Mouse (Mus musculus) CH12F3 (cell line): ENCODE measurements around the gene Ippk.

Experiments
- in situ Hi-C: fragments of 300-500 bp; cut with MboI; formaldehyde crosslinking; loops from 2 replicates; pipeline ENCODE4 v1.14.3; 2020; ENCODE audit warnings: low sequenced_read_pairs

Gene Ippk

DNA sequence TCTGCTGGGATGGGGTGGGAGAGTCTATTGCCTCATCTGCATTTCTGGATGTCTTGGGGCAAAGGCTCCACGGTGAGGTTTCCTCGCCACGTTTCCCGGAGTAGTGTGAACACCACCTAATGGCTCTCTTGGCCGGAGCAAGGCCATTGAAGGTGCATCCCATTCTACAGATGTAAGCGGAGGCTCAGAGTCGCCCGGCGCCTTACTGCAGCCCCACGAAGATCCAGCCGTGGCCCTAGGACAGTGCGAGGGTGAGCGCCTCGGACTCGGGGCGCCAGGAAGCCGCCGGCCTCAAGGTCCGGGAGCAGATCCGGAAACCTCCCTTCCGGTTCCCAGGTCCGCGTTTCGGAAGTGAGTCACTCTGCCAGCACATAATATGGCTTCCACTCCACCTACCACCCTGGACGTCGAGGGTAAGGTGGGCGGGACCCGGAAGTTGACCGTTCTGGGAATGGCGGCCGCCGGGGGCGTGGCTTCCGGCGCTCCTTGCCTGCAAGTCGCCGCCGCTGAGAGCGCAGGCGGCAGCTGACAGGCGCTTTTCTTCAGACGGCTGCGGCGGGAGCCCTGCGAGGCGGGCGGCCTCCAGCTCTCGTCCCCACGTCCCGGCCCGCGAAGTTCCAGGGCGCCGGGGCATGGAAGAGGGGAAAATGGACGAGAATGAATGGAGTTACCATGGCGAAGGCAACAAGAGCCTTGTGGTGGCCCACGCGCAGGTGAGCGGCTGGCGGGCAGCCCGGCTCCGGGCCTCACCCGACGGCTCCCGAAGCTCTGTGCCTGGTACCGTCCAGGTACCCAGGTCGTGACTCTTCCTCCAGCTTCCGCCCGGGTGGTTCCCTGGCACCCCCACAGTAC, at the start of gene Ippk:
TSS of gene Ippk (plus strand) at position 496 of the 852 bp plus-strand sequence.
- in situ Hi-C loops: no loop called here

DNA sequence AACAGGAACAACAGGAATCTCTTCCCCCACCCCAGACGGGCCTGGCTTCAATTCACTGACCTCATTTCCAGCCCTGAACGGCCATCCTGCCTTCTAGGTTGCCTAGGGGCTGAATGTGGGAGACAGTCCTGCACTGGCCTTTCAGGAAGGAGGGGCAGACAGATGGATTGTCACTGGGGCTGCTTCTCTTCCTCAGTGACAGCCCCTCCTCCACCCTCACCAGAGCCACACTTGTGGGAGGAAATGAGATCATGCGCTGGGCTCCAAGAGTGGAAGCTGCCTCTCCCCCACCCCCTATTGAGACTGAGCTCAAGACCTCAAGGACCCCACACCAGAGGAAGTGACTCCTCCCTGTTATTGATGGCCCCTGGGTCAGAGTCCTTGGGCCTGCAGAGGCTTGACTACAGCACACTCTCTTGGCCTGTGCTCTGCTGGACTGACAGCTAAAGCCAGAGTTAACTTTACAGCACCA, 49.6 kb upstream of the Ippk start:
- in situ Hi-C loops: no loop called here

DNA sequence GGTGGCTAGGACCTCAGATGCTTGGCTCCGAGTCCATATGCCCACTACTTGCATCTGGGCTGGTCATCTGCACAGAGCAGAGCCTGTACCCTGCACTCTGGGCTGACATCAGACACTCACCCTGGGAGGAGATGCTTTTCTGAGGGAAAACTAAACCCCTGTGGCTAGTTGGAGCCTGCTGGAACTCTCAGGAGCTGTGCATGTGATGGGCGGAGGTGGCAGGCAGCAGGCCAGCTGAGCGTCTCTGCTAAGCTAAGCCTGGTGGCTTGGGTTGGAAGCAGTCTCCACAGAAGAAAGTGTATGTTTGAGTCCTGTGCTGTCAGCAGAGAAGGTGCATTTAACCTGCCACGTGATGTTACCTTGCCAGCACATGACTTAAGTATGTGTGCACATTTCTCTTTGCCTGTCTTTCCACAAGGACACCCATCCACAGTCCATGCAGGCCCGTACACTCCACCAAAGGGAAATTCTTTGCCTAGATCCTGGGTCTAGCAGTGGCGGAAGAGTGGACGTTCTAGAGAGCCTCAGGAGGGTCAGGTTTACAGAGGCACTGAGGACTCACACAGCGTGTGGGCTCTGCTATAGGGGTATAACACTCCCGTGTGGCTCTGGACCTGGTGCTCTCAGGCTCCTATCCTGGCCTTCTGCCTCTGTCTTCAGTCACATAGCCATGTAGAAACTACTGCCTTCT, 48.5 kb upstream of the Ippk start:
- in situ Hi-C loops: no loop called here

DNA sequence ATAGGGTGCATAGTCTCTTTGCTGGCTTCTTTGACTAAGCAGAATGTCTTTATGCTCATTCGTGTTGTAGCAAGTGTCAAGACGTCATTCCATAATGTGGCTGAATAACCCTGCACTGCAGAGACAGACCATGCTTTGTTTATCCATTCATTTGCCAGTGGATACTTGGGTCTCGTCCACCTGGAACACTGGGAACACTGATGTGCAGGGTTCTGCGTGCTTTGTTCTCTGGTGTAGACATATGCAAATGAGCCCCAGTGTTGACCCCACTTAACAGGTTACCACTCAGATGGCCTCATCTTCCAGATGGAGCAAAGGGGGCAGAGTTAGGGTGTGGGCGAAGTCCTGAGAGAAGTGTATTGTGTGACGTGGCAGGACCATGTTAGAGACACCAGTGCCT, 46.7 kb upstream of the Ippk start:
- in situ Hi-C loops: no loop called here

DNA sequence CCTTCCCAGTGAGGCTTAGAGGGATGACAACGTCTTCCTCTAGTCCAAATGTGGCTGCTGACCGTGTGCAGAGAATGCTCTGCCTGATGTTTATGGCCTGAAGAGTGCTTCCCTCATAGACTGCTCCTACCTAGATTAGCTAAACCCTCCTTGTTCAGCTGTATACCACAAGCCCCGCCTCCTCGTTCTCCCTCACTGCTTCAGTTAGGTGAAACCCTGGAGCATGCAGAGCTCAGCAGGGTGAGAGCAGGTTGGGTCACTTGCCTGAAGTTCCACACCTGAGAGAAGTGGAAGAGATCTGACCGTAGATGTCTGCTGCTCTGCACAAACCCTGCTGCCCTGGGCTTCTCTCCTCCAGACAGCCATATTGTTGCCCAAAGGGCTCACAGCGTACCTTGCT, 46.3 kb upstream of the Ippk start:
- in situ Hi-C loops: no loop called here

DNA sequence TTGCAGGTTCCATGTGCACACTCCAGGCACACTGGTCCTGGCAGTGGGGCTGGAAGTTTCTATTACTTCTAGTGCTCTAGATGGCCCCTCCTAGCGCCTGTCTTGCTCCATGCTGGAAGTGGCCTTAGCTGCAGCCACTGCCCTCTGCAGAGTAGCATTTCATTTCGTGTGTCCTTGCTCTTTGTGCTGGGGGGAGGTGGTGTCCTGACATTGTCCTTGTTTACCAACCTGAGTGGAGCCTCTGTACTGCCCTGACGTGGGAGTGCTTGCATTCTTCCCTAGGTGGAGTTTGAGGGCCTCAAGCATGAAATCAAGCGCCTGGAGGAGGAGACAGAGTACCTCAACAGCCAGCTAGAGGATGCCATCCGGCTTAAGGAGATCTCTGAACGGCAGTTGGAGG, 43.4 kb upstream of the Ippk start:
- in situ Hi-C loops: no loop called here

DNA sequence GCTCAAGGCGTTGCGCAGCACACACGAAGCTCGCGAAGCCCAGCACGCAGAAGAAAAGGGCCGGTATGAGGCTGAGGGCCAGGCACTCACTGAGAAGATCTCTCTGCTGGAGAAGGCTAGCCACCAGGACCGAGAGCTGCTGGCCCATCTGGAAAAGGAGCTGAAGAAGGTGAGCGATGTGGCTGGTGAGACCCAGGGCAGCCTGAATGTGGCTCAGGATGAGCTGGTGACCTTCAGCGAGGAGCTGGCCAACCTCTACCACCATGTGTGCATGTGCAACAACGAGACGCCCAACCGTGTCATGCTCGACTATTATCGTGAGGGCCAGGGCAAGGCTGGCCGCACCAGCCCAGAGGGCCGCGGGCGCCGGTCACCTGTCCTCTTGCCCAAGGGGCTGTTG, 41.7 kb upstream of the Ippk start:
- in situ Hi-C loops: no loop called here

DNA sequence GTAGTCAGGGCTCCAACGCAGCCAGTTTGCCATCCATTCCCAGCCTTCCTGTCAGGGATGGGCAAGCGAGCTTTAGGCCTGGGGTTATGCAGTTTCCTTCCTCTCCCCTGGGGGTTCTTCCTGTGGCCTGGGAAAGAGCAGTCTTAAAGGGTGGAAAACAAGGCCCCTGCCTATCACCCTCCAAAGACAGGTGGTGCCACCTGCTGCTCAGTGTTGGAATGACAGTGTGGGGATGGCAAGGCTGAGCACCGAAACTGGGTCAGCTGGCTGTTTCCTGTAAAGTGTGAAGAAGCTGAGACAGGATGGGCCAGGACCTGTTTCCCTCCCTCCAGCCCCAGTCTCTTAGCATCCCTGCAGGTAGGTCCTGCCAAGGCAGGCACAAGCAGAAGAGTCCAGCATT, 39.8 kb upstream of the Ippk start:
- in situ Hi-C loops: no loop called here

DNA sequence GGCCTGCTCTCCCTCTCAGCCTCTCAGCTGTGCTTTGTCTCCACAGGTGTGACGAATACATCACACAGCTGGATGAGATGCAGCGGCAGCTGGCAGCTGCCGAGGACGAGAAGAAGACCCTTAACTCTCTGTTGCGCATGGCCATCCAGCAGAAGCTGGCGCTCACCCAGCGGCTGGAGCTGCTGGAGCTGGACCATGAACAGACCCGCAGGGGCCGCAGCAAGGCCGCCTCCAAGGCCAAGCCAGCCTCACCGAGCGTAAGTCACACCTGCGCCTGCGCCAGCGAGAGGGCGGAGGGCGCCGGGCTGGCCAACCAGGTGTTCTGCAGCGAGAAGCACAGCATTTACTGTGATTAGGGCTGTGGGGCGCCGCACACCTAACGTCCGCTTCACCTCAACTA, 38.1 kb upstream of the Ippk start:
- in situ Hi-C loops: no loop called here

DNA sequence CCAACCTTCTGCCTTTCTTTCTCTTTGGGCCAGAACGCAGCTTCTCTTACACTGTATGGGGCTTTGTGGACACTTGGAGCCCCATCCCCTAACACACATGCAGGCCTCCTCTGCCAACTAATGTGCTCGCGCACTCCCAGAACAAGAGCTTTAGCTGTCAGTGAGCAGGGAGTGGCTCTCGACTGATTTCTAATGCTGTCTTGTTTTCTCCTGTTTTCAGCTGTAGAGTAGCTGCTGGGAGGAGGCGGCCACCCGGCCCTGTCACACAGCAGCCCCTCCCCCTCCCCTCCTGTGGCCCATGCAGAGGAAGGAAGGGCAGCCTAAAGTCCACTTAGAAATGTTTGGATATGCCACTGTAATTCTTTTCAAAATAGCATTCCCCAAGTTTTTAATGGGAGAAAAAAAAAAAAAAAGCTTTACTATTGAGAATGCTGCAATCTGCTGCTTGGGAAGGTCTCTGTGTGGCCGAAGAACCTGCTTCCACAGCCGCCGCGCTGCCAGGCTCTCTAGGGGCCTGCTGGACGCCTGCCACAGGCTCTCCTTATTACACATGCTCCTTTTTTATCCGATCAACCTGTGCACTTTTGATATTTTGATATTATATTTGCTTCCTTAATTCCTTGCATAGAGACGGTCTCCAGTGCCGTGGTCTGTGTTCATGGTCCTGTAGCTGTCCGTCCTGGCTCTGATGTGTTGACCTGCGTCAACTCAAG, 36.1 kb upstream of the Ippk start:
- in situ Hi-C loops: no loop called here

DNA sequence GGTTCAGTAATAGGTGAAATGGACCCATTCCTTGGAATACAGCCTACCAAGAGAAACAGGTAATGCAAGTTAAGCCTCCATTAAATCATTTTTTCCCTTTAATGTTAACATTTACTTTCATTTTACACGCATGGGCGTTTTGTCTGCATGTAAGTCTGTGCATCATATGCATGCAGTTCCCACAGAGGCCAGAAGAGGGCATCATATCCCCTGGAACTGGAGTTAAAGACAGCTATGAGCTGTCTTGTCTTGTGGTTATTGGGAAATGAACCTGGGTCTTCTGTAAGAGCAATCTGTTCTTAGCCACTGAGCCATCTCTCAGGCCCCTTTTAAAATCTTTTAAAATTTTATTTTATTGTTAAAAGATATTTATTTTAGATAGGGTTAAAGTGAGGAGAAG, 29.7 kb upstream of the Ippk start:
- in situ Hi-C loops: no loop called here

DNA sequence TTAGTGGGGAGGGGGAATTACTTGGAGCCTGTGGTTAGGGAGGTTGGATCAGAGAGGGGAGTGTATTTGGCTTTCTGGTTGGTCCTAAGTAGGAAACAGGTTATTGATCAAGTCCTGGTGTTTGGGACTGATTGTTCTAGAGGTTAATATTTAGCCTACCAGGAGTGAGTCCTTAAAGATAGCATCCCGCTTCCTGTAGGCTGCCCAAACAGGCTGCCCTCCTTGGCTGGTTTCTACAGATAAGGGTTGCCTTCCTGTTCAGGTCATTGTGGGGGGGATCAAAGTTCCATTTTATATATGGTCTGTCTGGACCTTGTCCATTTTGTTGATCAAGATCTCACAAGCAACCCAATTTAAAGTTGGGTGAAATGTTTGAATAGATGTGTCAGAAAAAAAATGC, 27.5 kb upstream of the Ippk start:
- in situ Hi-C loops: no loop called here

DNA sequence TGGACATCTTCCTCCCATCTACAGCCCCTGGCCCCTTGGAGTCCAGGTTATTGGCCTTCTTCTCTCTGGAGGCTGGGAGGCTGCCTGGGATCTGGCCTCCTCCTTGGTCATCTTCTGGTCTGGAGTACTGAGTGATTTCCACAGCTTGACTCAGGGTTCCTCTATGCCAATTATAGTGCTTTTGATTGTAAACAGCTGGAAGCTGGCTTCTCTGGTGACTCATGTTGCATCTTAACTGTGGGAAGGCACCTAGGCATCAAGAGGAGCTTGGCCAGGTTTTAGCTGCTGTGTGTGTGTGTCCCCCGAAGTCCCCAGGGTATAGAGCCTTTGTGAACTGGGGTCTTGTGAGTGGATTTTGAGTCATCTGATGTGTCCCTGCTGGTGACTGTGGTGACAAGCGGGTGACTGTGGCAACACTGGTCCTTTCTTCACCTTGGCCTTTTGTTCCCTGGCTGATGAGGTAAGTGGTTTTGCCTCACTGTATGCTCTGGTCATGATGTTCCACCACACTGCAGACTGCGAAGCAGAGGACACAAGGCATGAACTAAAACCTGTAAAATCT, 26.1 kb upstream of the Ippk start:
- in situ Hi-C loops: no loop called here

DNA sequence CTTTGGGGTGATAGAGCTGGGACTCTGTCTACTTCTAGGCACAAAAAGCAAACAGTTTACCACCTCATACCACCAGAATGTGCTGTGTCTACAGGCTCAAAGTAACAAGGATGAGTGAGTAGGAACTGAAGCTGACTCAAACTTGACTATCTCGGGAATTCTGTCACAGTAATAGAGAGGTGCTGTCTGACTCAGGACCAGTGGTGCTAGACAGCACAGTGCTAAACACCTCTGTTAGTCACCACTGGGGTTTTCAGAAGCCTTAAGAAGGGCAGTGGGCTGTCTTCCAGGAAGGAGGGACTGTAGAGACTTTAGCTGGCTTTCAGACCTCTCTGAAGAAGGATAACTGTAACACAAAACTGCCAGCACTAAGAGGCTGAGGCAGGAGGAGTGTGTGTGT, 24.3 kb upstream of the Ippk start:
- in situ Hi-C loops: no loop called here

DNA sequence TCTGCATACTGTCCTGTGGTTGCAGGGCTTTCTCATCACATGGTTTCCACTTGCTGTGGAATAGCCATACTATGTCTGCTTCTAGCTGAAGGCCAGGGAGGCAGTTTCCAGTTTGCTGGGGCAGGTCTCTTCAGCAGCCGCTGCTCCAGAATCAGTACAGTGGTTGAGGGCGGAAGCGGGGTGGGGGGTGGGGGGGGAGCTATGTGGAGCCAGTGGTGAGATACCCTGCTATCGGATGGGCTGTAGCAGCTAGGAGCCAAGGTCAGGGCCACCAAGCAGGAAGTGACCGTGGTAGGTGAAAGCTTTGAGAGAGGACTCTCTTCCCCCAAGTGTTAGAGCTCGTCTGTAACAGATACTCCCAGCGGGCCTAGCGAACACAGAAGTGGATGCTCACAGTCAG, 22.9 kb upstream of the Ippk start:
- in situ Hi-C loops: no loop called here

DNA sequence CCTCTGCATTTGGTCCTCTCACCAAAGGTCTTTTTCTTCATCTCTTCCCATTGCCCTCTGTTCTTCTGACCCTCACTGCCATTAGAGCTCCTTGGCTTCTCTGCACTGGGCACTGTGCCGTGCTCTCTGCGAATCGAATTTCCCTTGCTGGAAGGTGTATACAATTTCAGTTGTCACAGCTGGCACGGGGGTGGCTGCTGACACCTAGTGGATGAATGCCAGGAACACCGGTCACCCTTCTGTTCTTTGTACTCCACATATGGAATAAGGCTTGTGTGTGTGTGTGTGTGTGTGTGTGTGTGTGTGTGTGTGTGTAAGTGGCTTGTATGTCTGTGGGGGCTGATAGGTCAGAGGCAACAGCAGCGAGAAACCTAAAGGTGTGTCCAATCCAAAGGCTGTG, 20.9 kb upstream of the Ippk start:
- in situ Hi-C loops: no loop called here

DNA sequence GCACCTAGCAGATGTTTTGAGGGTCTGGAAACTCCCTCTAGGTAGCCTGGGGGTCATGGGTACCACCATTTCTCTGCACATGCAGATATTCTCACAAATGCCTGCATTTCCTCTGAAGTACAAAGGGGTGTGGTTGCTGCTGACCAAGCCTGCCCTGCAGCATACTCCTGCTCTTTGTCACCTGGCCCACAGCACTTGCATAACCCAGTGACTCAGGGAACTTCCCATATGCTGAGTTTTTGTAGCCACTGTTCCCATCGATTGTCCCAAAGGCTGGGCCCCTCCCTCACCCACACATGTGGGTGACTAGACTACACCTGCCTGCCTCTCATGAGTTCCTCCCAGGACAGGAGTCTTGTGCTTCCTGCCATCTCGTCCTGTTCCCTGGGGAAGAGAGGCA, 18.4 kb upstream of the Ippk start:
- in situ Hi-C loops: no loop called here

DNA sequence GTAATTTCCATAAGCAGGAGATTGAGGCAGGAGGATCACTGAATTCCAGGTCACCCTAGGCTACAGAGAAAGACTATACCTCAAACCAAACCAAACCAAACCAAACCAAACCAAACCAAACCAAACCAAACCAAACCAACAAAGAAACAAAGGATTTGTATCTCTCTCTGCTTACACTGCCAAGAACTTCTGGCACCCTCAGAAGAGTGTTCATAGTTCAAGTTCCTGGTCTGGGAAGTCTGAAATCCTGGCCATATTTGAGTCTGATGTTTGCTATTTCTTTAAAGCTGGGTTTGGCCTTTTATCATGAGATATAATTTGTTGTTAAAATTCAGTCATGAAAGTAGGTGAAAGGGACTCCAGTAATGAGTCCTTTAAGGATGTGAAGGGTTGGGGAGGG, 13.3 kb upstream of the Ippk start:
- in situ Hi-C loops: no loop called here

DNA sequence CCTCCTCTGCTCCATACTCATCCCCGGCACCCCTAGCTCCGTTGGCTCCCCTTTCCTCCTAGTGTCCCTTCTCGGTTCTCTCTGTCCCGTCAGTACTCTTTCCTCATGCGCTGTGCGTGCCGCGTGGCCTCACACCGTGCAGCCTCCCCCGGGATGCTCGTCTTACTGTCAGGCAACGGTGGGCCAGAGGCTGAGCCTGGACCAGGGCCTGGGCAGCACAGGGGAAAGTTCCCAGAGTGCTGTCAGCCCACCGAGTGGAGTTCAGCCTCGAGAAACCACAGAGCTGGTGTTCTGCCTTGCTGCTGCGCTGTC, 513 bp downstream of the Ippk start:
- in situ Hi-C loops: no loop called here

DNA sequence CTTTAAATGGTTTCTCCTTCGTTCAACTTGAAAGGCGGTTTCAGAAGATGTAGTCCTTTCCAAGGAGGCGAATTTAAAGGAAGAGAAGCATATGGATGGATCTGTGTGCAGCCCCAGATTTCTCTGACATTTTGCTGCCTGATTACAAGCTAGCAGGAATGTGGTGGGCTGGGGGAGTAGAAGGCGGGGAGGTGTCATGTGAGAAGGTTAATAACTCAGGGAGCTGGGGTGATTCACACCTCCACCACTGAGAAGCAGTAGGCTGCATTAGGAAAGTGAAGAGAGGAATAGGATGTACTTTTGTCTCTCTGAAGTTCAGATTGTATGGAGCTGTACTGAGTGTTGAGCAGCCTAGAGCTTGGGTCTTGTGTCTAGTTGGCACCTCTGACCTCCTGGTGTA, 910 bp downstream of the Ippk start:
- in situ Hi-C loops: no loop called here

DNA sequence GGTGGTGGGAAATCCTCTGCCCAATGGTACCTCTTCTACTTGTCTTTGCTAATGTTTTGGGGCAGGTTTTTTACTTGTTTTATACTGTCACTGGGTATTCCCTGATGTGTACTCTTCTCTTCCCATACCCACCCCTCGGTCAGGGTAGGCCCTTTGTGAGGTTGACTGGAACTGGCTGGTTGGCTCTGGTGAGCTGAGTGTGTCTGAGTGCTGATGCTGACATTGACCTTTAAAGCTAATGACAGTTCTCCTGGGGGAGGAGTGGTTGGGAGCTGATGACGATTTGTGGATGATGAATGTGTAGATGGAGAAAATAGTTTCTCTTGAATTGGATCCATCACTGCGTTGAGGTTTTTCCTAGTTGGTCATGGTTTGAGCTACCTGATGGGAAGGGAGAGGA, 5.7 kb downstream of the Ippk start:
- in situ Hi-C loops: no loop called here
